Mouse (Mus musculus) heart, embryonic 15.5 days (tissue): Measurements from ENCODE around the gene Dusp22. TPM values are rescaled to one million over a fixed set of nuclear protein-coding genes. Genes with fewer than 3 reads are reported as not detected.

Experiments
- ATAC-seq: fragments of 200-750 bp; cut with Nextera tagmentation; replicated peaks from 2 replicates; pipeline ENCODE4 v1.8.0; 2017; ENCODE audit warnings: low read depth, moderate TSS enrichment; ENCODE audit not compliant: insufficient number of reproducible peaks, insufficient read depth, low FRiP score
- H3K27ac ChIP-seq: fragments of 300-500 bp; sonication (generic); 2 replicates; pipeline ENCODE4 v1.5.1; 2015; ENCODE audit warnings: mild to moderate bottlenecking, inconsistent platforms
- H3K27me3 ChIP-seq: fragments of 300-500 bp; sonication (generic); 2 replicates; pipeline ENCODE4 v1.6.1; 2015; ENCODE audit warnings: inconsistent platforms
- H3K36me3 ChIP-seq: fragments of 300-500 bp; sonication (generic); 2 replicates; pipeline ENCODE4 v1.6.1; 2015; ENCODE audit warnings: mild to moderate bottlenecking, inconsistent platforms
- H3K4me1 ChIP-seq: fragments of 300-500 bp; sonication (generic); replicated peaks from 2 replicates; pipeline ENCODE4 v1.6.1; 2015; ENCODE audit warnings: inconsistent platforms
- H3K4me2 ChIP-seq: fragments of 300-500 bp; sonication (generic); 2 replicates; pipeline ENCODE4 v1.6.1; 2015; ENCODE audit warnings: inconsistent platforms, mild to moderate bottlenecking, moderate library complexity
- H3K4me3 ChIP-seq: fragments of 300-500 bp; sonication (generic); 2 replicates; pipeline ENCODE4 v1.5.1; 2015; ENCODE audit warnings: mild to moderate bottlenecking, inconsistent platforms
- H3K9ac ChIP-seq: fragments of 300-500 bp; sonication (generic); 2 replicates; pipeline ENCODE4 v1.6.1; 2015; ENCODE audit warnings: mild to moderate bottlenecking, inconsistent platforms
- H3K9me3 ChIP-seq: fragments of 300-500 bp; sonication (generic); replicated peaks from 2 replicates; pipeline ENCODE4 v1.6.1; 2016; ENCODE audit warnings: inconsistent platforms
- WGBS: fragments of 180-500 bp; shearing (Covaris S2); methylation state at CpG from one replicate; pipeline ENCODE4 v1.1.7; 2015; ENCODE audit warnings: mixed read lengths; 5-methylcytosine and 5-hydroxymethylcytosine counted together
- polyA plus RNA-seq: library from polyadenylated mRNA; unstranded; fragments of >200 nt; fragmentation: Nextera tagmentation; extraction: Ambion mirVana; gene quantifications from 2 replicates; pipeline ENCODE4 v1.2.1, GENCODE M21; 2015

The Dusp22 gene
- polyA plus RNA-seq, 1 experiment from 2014 or later: 15.5 TPM

- ATAC-seq: no peak
- Histone ChIP-seq H3K27ac (no peak overlapping the region), H3K4me1 (no peaks in the 10 kb centered on the region), H3K4me3 (no peak overlapping the region), H3K36me3 (no peaks in the 10 kb centered on the region), H3K9me3 (no peaks in the 10 kb centered on the region), H3K9ac (no peak overlapping the region), H3K27me3 (no peaks in the 10 kb centered on the region), H3K4me2 (no peak overlapping the region)
- WGBS: 75% methylated on average over 4 of the region's 4 CpGs
Measured at GRCm38 (mm10) chr13:30738310-30738840, 78.6 kb downstream of the Dusp22 start.

- Histone ChIP-seq H3K4me3 (no peak overlapping the region), H3K9me3 (no peaks in the 10 kb centered on the region), H3K27me3 (0 out of 2 replicates have a peak, but pooled peaks cover 3% of the 10 kb centered on the region), H3K4me1 (no peaks in the 10 kb centered on the region), H3K27ac (no peak overlapping the region), H3K36me3 (no peaks in the 10 kb centered on the region), H3K4me2 (no peak overlapping the region), H3K9ac (no peak overlapping the region)
- ATAC-seq: no peak
- WGBS: 64% methylated on average over 5 of the region's 5 CpGs
Measured at GRCm38 (mm10) chr13:30741172-30741571, 81.4 kb downstream of the Dusp22 start.

GRCm38 (mm10) chr13:30742411-30742970 is 82.7 kb downstream of the Dusp22 start:
- Histone ChIP-seq H3K9ac (no peak overlapping the region), H3K4me1 (no peaks in the 10 kb centered on the region), H3K9me3 (no peaks in the 10 kb centered on the region), H3K4me2 (no peak overlapping the region), H3K4me3 (no peak overlapping the region), H3K27ac (no peak overlapping the region), H3K36me3 (no peaks in the 10 kb centered on the region), H3K27me3 (peaks cover 12% of the 10 kb centered on the region)
- WGBS: 62% methylated on average over 6 of the region's 6 CpGs
- ATAC-seq: no peak

- no peak for ATAC-seq
- H3K36me3 ChIP-seq: no peaks in the 10 kb centered on the region
- H3K9ac ChIP-seq: no peak overlapping the region
- peaks cover 13% of the 10 kb centered on the region for H3K4me1 ChIP-seq
- H3K27ac ChIP-seq: no peak overlapping the region
- peaks cover 36% of the 10 kb centered on the region for H3K27me3 ChIP-seq
- no peak overlapping the region for H3K4me2 ChIP-seq
- 69% methylated on average over 7 of the region's 7 CpGs for WGBS
- H3K4me3 ChIP-seq: no peak overlapping the region
- no peaks in the 10 kb centered on the region for H3K9me3 ChIP-seq
Measured at GRCm38 (mm10) chr13:30745121-30745520, 85.3 kb downstream of the Dusp22 start.

- no peak overlapping the region for H3K4me2 ChIP-seq
- no peak overlapping the region for H3K4me3 ChIP-seq
- WGBS: 75% methylated on average over 5 of the region's 5 CpGs
- peaks cover 20% of the 10 kb centered on the region for H3K4me1 ChIP-seq
- no peaks in the 10 kb centered on the region for H3K36me3 ChIP-seq
- no peaks in the 10 kb centered on the region for H3K9me3 ChIP-seq
- H3K27ac ChIP-seq: no peak overlapping the region
- H3K9ac ChIP-seq: no peak overlapping the region
- peaks cover 55% of the 10 kb centered on the region for H3K27me3 ChIP-seq
- no peak for ATAC-seq
Measured at GRCm38 (mm10) chr13:30747068-30747467, 87.3 kb downstream of the Dusp22 start.

GRCm38 (mm10) chr13:30747504-30747903 is 87.7 kb downstream of the Dusp22 start:
- 56% methylated on average over 11 of the region's 11 CpGs for WGBS
- no peak overlapping the region for H3K27ac ChIP-seq

GRCm38 (mm10) chr13:30748321-30748720 is 88.5 kb downstream of the Dusp22 start:
- ATAC-seq: no peak
- H3K27me3 ChIP-seq: peaks cover 62% of the 10 kb centered on the region
- no peaks in the 10 kb centered on the region for H3K9me3 ChIP-seq
- no peak overlapping the region for H3K4me3 ChIP-seq
- H3K4me2 ChIP-seq: peak overlapping the region; percentile 74; the same call in 1 of the 2 replicates
- H3K27ac ChIP-seq: no peak overlapping the region
- no peaks in the 10 kb centered on the region for H3K36me3 ChIP-seq
- H3K9ac ChIP-seq: no peak overlapping the region
- WGBS: 55% methylated on average over 11 of the region's 11 CpGs
- peaks cover 20% of the 10 kb centered on the region for H3K4me1 ChIP-seq

More at GRCm38 (mm10) chr13:30747504-30747903, 87.7 kb downstream of the Dusp22 start:
- H3K4me1 ChIP-seq: peaks cover 20% of the 10 kb centered on the region
- H3K27me3 ChIP-seq: peaks cover 58% of the 10 kb centered on the region
- no peak overlapping the region for H3K9ac ChIP-seq
- no peak for ATAC-seq
- H3K9me3 ChIP-seq: no peaks in the 10 kb centered on the region
- H3K4me2 ChIP-seq: no peak overlapping the region
- no peak overlapping the region for H3K4me3 ChIP-seq
- no peaks in the 10 kb centered on the region for H3K36me3 ChIP-seq

GRCm38 (mm10) chr13:30749021-30749556 is 89.3 kb downstream of the Dusp22 start, which contains the start of gene Irf4:
Irf4 (plus strand) TSS chr13:30749226.
- Histone ChIP-seq H3K27me3 (peaks cover 62% of the 10 kb centered on the region), H3K9me3 (no peaks in the 10 kb centered on the region), H3K4me2 (peak within 1 kb of the TSS; percentile 74), H3K4me3 (peak within 1 kb of the TSS; percentile 46), H3K4me1 (peaks cover 20% of the 10 kb centered on the region), H3K9ac (no peak within 1 kb of the TSS), H3K36me3 (no peaks in the 10 kb centered on the region), H3K27ac (no peak within 1 kb of the TSS)
- ATAC-seq: peak; percentile 67; the same call in 1 of the 2 replicates
- under 1% methylated on average over 21 of the region's 21 CpGs for WGBS

GRCm38 (mm10) chr13:30749557-30750141 is 89.8 kb downstream of the Dusp22 start:
- 7% methylated on average over 11 of the region's 11 CpGs for WGBS
- ATAC-seq: 0 out of 2 replicates have a peak, but pooled peaks have one; percentile 44
- Histone ChIP-seq H3K4me1 (peaks cover 20% of the 10 kb centered on the region), H3K9ac (no peak overlapping the region), H3K4me3 (peak overlapping the region; percentile 46), H3K27me3 (peaks cover 62% of the 10 kb centered on the region), H3K4me2 (peak overlapping the region; percentile 74), H3K36me3 (no peaks in the 10 kb centered on the region), H3K9me3 (no peaks in the 10 kb centered on the region), H3K27ac (no peak overlapping the region)

- H3K4me1 ChIP-seq: peaks cover 20% of the 10 kb centered on the region
- WGBS: 4% methylated on average over 33 of the region's 33 CpGs
- ATAC-seq: no peak
- H3K9me3 ChIP-seq: no peaks in the 10 kb centered on the region
- H3K9ac ChIP-seq: no peak overlapping the region
- H3K4me3 ChIP-seq: peak overlapping the region; percentile 46
- peak overlapping the region; percentile 74 for H3K4me2 ChIP-seq
- H3K27me3 ChIP-seq: peaks cover 62% of the 10 kb centered on the region
- H3K36me3 ChIP-seq: no peaks in the 10 kb centered on the region
- H3K27ac ChIP-seq: no peak overlapping the region
Measured at GRCm38 (mm10) chr13:30750461-30751303, 90.9 kb downstream of the Dusp22 start.

- H3K9ac ChIP-seq: no peak overlapping the region
- no peak overlapping the region for H3K4me3 ChIP-seq
- H3K27ac ChIP-seq: no peak overlapping the region
- peaks cover 62% of the 10 kb centered on the region for H3K27me3 ChIP-seq
- 47% methylated on average over 6 of the region's 6 CpGs for WGBS
- no peaks in the 10 kb centered on the region for H3K36me3 ChIP-seq
- no peak for ATAC-seq
- H3K4me2 ChIP-seq: no peak overlapping the region
- H3K4me1 ChIP-seq: peaks cover 20% of the 10 kb centered on the region
- H3K9me3 ChIP-seq: no peaks in the 10 kb centered on the region
Measured at GRCm38 (mm10) chr13:30751304-30751580, 91.4 kb downstream of the Dusp22 start.
